Mouse (Mus musculus) megakaryocyte, embryonic 14.5 days (primary cell): ENCODE measurements around the gene Spem1. TPM values are rescaled to one million over a fixed set of nuclear protein-coding genes. Genes with fewer than 3 reads are reported as not detected.
"Not testable (repeated sequence)": the region's sequence is repeated elsewhere in the genome, so short reads cannot be mapped to it uniquely, and the experiment has no call there.

ENCODE experiments used
- H3K27me3 ChIP-seq: replicated peaks from 2 replicates; pipeline ENCODE3; 2012; ENCODE audit warnings: inconsistent platforms
- H3K36me3 ChIP-seq: replicated peaks from 2 replicates; pipeline ENCODE3; 2012; ENCODE audit warnings: low read length, inconsistent platforms, mixed read lengths
- H3K4me1 ChIP-seq: 2 replicates; pipeline ENCODE4 v1.6.1; 2012; ENCODE audit warnings: inconsistent platforms
- H3K4me3 ChIP-seq: replicated peaks from 2 replicates; pipeline ENCODE3; 2012; ENCODE audit warnings: moderate library complexity, mild to moderate bottlenecking, inconsistent platforms
- H3K9me3 ChIP-seq: 2 replicates; pipeline ENCODE4 v1.6.1; 2012; ENCODE audit warnings: inconsistent platforms
- FLI1 ChIP-seq: IDR thresholded peaks from 2 replicates; pipeline ENCODE4 v1.6.1; 2012; ENCODE audit warnings: low read length, inconsistent platforms, mixed read lengths
- GATA1 ChIP-seq: IDR thresholded peaks from 3 replicates; pipeline ENCODE4 v1.6.1; 2012; ENCODE audit warnings: mixed read lengths, low read length, inconsistent platforms, borderline replicate concordance
- polyA plus RNA-seq: library from polyadenylated mRNA; stranded (reverse); fragments of >175 nt; gene quantifications from 2 replicates; pipeline ENCODE4 v1.2.3, GENCODE M21; 2012; ENCODE audit warnings: low replicate concordance; ENCODE audit not compliant: insufficient read depth

Gene Spem1
- polyA plus RNA-seq: not detected in 2 replicates

DNA sequence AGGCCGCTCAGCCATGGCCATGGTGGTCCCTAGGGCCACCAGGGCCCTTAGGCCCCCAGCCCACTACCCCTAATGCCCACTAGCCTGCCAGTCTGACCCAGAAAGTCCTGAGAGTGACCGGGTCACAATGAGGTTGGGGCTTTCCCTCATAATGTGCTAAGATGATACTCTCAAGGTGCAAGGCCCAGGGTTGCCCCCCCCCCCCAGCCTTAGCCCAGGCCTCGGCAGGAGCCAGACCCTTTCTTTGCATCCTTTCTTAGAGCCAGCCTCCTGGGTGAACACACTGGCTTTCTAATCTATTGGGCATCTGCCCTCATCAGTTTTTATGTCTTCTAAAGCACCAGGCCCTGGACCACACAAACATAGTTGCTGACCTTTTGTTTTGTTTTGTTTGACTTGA lies at the start of gene Spem1:
Spem1 (minus strand) TSS at position 101 of the 400 bp plus-strand sequence.
- H3K4me3 ChIP-seq: no peak within 1 kb of the TSS
- peaks cover 8% of the 10 kb centered on the region; the same call in 1 of the 2 replicates for H3K4me1 ChIP-seq
- peaks cover 22% of the 10 kb centered on the region for H3K9me3 ChIP-seq
- TF ChIP-seq GATA1 (no peak), FLI1 (no peak)
- peaks cover 17% of the 10 kb centered on the region for H3K36me3 ChIP-seq
- H3K27me3 ChIP-seq: peaks cover 58% of the 10 kb centered on the region

DNA sequence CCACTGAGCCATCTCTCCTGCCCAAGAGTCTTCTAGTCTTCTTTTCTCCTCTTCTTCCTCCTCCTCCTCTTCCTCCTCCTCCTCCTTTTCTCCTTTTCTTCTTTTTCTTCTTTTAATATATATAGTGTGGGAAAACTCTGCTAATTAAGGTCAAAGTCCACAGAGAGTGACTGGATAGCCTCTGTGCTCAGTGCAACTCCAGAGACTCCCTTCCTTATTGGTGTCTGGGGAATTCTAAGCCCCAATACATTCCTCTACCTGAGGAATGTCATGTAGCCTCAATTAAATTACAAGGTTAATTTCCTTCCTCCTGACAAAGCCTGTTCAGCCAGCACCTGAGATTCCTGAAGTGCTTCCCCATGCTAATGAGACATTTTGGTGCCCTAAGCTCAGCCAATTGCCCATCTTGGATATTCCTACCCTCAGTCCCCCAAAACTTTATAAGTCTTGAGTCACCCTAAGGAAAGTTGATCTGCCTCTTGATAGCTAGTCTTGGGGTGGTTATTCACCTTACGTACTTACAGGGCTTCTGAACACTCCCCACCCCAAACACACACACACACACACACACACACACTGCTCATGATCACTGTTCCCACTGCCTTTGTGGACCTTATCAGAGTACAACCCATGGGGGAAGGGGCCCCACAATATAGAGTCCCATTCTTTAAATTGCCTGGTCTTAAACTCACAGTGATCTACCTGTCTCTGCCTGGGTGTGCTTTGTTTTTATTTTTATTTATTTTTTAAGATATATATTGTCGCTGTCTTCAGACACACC lies 48.5 kb upstream of the Spem1 start:
- Histone ChIP-seq H3K36me3 (no peaks in the 10 kb centered on the region), H3K27me3 (peaks cover 30% of the 10 kb centered on the region), H3K9me3 (no peaks in the 10 kb centered on the region), H3K4me3 (no peak overlapping the region), H3K4me1 (peaks cover 8% of the 10 kb centered on the region)
- TF ChIP-seq GATA1: no peak
- TF ChIP-seq FLI1: no peak

DNA sequence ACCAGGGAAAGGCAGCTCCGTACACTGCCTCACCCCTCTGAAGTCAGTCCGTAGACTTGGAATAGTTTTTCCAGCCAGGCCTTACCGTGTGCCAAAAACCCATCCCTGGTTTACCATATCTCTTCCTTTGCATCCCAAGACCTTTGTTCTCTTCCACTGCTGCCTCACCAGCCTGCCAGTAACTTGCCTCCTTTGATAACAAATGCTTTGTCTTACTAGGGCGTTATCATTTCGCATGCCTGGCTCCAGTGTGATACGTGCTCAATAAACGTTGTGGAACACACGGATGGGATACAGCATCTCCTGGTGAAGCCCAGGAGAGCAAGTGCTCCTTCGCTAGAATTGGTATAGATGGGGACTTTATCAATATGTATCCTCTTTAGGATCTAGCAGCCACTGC lies 45.4 kb upstream of the Spem1 start:
- no peaks in the 10 kb centered on the region for H3K9me3 ChIP-seq
- H3K27me3 ChIP-seq: peaks cover 30% of the 10 kb centered on the region
- H3K36me3 ChIP-seq: no peaks in the 10 kb centered on the region
- H3K4me3 ChIP-seq: no peak overlapping the region
- H3K4me1 ChIP-seq: peaks cover 10% of the 10 kb centered on the region
- no peak for TF ChIP-seq GATA1

DNA sequence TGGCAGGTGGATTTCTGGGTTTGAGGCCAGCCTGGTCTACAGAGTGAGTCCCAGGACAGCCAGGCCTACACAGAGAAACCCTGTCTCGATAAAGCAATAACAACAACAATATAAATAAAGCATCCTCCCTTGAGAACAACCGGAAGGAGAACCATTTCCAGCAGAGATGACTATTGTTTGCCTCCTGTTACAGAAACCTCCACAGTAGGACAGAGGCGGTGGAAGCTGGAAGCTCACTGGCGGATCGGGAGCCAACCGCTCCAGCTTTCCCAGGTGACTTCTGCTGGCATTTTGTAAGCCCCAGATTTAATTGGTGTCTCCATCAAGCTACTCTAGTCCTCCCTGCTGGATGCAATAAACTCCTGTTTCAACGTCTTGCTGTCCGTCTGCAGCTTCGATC lies 43.6 kb upstream of the Spem1 start:
- TF ChIP-seq FLI1 (no peak), GATA1 (no peak)
- no peaks in the 10 kb centered on the region for H3K9me3 ChIP-seq
- peaks cover 32% of the 10 kb centered on the region for H3K27me3 ChIP-seq
- peaks cover 10% of the 10 kb centered on the region for H3K4me1 ChIP-seq
- no peak overlapping the region for H3K4me3 ChIP-seq
- no peaks in the 10 kb centered on the region for H3K36me3 ChIP-seq

DNA sequence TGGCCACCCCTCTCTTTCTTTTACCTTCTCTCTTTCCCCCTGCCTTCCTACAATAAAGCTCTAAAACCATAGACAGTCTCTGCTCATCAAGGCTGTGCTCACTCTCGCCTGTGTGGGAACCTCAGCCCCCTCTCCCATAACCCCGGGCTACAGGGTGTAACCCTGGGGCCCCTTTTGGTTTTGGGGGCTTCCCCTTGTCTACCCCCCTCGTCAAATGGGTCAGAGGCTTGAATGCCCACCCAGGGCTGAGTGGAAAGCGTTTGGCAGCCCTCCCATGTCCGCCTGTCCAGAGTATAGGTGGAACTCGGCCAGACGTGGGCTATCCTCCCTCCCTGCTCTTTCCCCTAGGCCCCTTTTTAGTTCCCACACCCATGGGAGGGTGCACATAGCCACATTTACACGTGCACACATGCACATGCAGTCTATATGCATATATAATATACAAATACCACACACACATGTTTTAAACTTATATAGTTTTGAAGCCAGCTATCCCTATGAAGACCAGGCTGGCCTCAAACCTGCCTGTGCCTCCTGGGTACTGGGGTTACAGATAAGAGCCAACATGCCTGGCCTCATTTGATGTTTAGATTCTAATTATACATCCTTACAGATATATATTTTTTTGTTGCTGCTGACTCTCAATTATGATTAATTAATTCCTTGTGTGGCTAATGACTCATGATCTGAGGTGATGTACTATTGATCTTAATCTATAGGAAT lies 42.3 kb upstream of the Spem1 start:
- no peak overlapping the region for H3K4me3 ChIP-seq

DNA sequence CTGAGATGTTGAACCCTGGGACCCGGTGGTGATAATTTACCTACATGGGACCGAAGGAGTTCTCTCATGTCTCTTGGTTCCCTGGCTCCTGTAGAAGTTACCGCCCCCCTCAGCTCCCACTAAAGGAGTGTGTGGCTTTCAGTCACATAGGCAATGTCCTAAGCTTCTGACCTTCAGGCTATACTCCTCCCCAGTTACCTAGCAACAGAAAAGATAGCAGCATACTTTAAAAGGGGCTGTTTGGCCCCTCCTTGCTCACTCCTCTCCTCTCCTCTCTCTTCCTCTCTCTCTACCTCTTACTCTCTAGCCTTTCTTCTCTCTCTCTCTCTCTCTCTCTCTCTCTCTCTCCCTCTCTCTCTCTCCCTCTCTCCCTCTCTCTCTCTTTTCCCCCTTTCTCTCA lies 41.7 kb upstream of the Spem1 start:
- H3K36me3 ChIP-seq, H3K9me3 ChIP-seq, H3K4me1 ChIP-seq, H3K4me3 ChIP-seq: not testable (repeated sequence)
- H3K27me3 ChIP-seq: peaks cover 34% of the 10 kb centered on the region

More for the DNA sequence above, 42.3 kb upstream of the Spem1 start:
- H3K27me3 ChIP-seq: peaks cover 31% of the 10 kb centered on the region
- H3K9me3 ChIP-seq: no peaks in the 10 kb centered on the region
- TF ChIP-seq GATA1 (no peak), FLI1 (no peak)
- peaks cover 10% of the 10 kb centered on the region for H3K4me1 ChIP-seq
- no peaks in the 10 kb centered on the region for H3K36me3 ChIP-seq

DNA sequence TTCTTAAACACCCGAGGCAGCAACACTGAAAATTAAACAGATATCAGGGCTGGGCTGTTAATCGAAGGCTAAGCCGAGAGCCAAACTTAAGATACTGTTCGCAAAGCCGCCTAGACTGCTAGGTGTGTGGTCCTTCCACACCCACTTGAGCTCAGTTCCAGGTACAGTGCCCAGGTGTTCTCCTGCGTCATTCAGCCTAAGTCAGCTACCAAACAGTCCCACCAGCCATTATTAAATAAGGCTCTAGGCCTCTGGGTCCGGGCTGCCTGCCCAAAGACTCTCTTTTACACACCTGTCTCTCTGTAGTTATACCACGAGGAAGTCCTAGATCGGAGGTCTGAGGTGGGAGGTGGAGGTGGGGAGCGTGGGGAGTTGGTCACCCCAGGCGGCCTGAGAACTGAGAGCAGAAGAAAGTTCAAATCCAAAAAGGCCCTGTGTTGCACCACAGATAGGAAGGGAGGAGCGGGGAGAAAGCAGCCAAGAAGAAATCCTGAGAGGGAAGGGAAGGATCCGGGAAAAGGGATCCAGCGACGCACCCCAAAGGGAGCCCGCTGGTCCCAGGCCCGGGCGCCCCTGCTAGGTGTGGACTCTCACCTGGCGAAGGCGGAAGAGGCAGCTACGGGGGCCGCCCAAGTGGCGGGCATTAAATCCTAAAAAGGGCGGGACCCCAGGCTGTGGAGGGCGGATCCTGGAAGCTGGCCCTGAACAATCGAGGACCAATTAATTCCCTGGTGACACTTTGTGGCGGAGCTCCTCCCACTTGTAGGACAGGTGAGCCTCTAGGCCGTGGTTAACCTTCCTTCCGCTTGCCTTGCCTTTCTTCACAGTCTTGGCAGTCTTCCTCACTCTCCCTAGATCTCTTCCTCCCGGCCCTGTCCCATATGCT lies 36.4 kb upstream of the Spem1 start, which contains the start of gene Tnk1:
Tnk1 (minus strand) TSS at position 618 of the 886 bp plus-strand sequence.
- Histone ChIP-seq H3K4me3 (no peak within 1 kb of the TSS), H3K36me3 (no peaks in the 10 kb centered on the region), H3K27me3 (peaks cover 34% of the 10 kb centered on the region), H3K9me3 (no peaks in the 10 kb centered on the region), H3K4me1 (peaks cover 20% of the 10 kb centered on the region)
- TF ChIP-seq GATA1: no peak
- TF ChIP-seq FLI1: no peak

DNA sequence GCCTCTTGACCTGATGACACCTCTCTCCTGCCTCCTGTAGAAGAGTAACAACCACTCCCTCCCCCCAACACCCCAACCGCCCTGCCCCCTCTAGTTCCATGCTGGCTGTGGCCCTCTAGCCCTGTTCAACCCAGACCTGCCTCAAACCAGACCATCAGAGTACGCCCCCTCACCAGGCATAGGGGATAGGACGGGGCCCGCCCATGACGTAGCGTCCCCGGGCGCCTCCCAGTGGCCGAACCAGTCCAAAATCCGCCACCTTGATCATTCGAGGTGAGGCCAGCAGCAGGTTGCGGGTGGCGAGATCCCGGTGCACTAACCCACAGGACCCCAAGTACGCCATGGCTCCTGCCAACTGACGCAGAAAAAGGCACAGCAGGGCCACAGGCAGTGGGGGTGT lies 33.4 kb upstream of the Spem1 start:
- Histone ChIP-seq H3K27me3 (peaks cover 32% of the 10 kb centered on the region), H3K4me1 (peaks cover 34% of the 10 kb centered on the region), H3K4me3 (no peak overlapping the region), H3K9me3 (no peaks in the 10 kb centered on the region), H3K36me3 (peaks cover 27% of the 10 kb centered on the region)
- TF ChIP-seq FLI1: no peak
- no peak for TF ChIP-seq GATA1

DNA sequence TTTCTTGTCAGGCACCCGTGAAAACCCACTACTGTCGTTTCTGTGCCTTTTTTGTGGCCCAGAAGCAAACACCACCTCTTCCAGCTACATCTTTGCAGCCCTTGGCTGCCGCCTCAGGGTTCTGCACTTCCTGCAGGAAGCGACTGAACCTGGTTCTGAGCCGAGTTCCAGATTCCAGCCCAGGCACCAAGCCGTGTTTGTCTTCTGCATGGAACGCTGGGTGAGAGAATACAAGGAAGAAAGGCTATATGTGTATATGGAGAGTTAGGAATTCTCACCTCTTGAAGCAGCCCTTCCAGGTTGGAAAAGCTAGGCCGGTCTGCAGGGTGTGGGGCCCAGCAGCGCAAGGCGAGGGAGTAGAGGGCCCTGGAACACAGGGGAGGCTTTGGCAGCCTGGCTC lies 32.7 kb upstream of the Spem1 start:
- Histone ChIP-seq H3K9me3 (no peaks in the 10 kb centered on the region), H3K36me3 (peaks cover 34% of the 10 kb centered on the region), H3K27me3 (peaks cover 29% of the 10 kb centered on the region), H3K4me3 (no peak overlapping the region), H3K4me1 (peaks cover 41% of the 10 kb centered on the region)
- no peak for TF ChIP-seq FLI1
- TF ChIP-seq GATA1: no peak
